Mouse (Mus musculus) urinary bladder, adult 2 months (tissue): ENCODE measurements around the gene Oxct2b. TPM values are rescaled to one million over a fixed set of nuclear protein-coding genes. Genes with fewer than 3 reads are reported as not detected.
"Not testable (repeated sequence)": the region's sequence is repeated elsewhere in the genome, so short reads cannot be mapped to it uniquely, and the experiment has no call there.

Source experiments
- DNase-seq: peaks from one replicate; pipeline ENCODE4 v3.0.0; 2022; ENCODE audit warnings: low spot score
- polyA plus RNA-seq: library from polyadenylated mRNA; depleted of rRNA; stranded (reverse); fragments of >200 nt; gene quantifications from 2 replicates; pipeline ENCODE4 v1.2.3, GENCODE M21; 2012; rRNA removed

The Oxct2b gene
- 0.21 and 0.33 TPM in 2 replicates for polyA plus RNA-seq

DNA sequence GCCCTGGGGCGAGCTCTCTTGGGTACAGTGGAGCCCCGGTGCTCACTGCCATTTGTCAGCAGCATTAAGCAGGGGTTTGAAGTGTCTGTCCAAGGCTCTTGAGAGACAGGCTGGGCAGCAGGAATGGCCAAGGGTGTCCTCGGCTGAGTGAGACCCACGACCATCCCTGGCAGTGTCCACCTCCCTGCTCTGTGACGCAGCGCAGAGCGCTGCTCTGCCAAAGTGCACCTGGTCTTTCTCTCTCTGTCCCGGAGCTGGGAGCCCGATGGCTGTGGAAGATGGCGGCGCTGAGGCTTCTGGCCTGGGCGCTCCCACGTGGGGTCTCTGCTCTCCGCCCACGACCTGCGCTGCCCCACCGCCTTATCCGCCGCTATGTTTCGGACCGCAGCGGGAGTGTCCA is at the start of gene Oxct2b:
Gene Oxct2b, plus strand, starts transcription at position 256 of the 400 bp plus-strand sequence.
- no peak for DNase-seq

- DNase-seq: no peak
Observed at GRCm38 (mm10) chr4:123068646-123069045, 47.4 kb upstream of the Oxct2b start.

DNA sequence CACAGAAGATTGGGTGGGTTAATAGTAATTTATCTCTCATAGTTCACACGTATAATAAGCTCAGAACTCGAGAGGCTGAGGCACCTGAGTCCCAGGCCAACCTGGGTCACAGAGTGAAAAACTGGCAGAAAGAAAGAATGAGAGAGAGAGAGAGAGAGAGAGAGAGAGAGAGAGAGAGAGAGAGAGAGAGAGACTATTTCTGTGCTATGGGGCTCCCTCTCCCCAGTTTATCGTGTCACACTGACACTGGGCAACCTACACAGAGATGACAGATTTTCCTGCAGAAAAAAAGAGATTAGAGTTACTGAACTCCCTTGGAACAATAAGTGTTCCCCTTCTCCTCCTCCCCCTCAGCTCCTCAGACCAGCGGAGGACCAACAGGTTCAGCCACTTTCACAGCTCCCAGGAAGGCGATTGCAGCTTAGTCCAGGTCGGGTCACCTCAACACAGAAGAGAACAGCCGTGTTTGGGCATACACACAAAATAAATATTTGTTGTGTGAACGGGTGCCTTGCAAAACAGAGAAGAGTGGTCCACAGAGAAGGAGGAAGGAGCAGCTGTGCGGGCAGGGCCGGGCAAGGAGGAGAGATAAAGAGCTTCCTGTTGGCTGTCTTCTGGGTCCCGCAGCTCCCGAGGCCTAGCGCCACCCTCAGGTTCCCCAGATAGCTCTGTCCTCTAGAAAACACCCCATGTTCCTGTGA is 44.6 kb upstream of the Oxct2b start:
- DNase-seq: no peak

- no peak for DNase-seq
Observed at GRCm38 (mm10) chr4:123076928-123077327, 39.1 kb upstream of the Oxct2b start.

DNA sequence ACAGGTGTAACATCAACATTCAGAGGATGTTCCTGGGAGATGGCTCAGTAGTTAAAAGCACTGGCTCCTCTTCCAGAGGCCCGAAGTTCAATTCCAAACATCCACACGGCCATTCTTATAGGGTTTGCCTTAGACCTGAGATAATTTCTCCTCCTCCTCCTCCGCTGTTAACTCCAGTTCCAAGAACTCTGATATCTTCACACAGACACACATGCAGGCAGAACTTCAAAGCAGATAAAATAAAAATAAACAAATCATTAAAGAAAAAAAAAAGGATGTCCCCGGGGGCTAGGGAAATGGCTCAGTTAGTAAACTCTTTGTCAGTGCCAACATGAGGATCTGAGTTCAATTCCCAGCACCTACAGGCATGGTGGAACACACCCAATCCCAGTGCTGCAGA is 37.8 kb upstream of the Oxct2b start:
- no peak for DNase-seq

DNA sequence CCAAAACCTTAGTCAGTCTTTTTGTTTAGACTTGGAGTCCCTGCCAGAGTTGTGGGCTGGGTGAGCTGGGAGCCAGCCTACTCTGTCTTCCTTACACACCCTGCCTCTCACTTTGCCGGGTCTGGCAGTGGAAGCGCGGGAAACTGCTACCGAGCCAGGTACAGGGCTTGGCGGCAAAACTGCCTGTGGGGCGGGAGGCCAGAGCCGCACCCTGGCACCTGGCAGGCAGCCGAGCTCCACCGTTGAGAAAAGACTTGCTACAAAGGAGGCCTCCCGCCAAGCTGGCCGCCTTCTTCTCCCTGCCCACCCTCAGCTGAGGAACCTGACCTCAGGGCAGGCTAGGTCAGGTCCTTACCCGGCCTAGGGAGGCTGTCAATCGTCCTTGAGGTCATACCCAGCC is 35.3 kb upstream of the Oxct2b start:
- peak; percentile 62 for DNase-seq

GRCm38 (mm10) chr4:123082283-123083163 is 33.5 kb upstream of the Oxct2b start:
- DNase-seq: no peak

- no peak for DNase-seq
Observed at GRCm38 (mm10) chr4:123083323-123083902, 32.7 kb upstream of the Oxct2b start.

DNA sequence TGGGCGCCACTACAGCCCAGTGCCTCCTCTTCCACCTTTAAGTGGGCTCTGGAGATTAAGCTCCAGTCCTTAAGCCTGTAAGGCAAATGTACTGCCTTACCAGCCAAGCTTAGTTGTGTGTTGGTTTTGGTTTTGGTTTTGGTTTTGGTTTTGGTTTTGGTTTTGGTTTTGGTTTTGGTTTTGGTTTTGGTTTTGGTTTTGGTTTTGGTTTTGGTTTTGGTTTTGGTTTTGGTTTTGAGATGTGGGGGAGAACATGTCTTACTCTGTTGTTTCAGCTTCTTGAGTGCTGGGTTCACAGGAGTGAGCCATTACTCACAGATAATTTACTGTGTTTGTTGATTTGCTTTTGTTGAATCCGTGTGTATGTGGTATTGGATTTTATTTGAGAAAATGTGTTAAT is 30.8 kb upstream of the Oxct2b start:
- no peak for DNase-seq

DNA sequence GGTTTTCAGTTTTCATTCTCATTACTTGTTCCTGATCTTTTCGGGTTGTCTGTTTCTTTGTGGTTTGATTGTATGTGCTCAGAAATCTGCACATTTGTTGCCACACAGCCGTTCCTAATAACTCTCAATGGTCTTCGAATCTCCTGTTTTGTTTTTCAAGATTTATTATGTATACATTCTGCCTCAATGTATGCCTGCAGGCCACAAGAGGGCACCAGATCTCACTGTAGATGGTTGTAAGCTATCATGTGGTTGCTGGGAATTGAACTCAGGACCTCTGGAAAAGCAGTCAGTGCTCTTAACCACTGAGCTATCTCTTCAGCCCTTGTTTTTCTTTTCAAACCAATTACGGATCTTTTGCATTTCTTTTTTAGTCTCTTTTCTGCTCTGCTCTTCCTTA is 29.7 kb upstream of the Oxct2b start:
- DNase-seq: no peak

DNA sequence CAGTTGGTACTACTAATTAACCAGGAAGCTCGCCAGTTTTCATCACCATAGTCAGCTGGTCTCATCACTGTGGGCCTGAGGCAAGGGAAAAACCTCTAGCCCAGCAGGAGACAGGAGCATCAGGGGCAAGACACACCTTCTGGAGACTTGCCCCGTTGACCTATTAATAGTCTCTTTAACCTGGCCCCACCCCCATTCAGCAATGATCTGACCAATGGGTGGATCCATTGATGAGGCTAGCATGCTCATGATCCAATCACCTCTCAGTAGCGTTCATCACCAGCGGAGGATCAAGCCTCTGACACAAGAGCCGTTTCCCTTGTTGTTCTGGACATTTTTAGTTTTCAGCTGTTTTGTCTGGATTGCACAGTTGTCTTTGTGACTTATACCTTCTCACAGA is 23.4 kb upstream of the Oxct2b start:
- no peak for DNase-seq

DNA sequence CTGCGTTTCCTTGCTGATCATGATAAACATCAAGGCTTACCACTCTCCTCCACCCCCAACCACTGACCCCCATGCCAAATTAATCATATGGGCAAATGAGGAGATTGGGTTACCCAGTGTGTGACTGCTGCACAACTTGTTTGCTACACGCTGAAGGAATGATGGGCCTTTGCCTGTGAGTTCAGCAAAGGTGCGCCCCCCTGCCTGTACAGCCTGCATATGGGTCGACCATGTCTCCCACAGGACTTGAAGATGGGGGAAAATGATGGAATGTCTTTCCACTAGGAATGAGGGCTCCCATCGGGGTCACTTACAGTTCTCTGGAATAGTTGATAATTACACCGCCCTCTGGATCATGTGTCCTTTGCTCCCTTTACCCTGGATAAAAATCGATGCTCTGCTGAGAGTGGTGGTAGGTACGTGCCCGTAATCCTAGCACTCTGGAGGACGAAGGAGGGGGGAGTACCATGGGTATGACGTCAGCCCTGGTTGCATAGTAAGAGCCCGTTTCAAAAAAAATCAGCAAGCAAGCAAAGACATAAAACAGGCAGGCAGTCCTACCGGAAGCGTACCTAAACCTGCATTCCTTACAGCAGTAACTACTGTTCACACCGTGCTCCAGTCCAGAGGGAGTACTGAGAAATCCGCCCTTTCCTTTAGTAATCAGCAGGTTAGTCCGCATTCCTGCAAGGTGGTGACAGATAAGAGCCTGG is 22.8 kb upstream of the Oxct2b start:
- DNase-seq: no peak

GRCm38 (mm10) chr4:123093869-123094268 is 22.2 kb upstream of the Oxct2b start:
- no peak for DNase-seq

DNA sequence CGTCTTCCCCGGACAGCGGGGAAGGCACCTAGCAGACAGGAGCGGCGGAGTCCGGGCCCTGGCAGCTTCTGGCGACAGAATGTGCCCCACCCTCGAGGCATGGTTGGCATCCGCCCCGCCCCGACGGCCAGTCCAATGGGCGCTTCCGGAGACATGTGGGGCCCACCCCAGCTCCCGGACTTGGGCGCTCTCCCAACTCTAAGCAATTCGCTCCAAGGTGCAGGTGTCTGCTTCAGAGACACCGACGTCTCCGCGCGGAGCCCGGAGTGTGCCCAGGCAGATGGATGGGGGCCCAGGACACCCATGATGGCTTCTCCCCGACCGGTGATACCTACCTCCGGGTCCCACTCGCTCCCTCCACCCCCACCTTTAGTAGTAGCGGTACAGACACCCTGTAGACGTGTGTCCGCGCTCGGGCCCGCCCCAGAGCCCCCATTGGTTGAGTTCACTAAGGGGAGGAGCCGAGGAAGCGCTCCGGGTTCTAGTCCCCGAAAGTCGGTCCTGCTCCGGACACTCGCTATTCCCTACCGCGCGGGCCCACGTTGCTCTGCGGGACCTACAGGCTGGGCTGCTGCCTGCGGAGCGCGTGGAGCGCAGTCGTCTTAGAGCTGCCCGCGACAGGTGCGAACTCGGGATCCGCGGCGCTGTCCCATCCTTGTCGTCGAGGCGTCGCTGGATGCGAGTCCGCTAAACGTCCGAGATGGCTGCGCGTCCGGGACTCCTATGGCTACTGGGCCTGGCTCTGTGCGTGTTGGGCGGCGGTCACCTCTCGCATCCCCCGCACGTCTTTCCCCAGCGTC is 11.2 kb upstream of the Oxct2b start, which contains the start of gene Bmp8b:
Gene Bmp8b, plus strand, starts transcription at position 515 of the 800 bp plus-strand sequence.
- no peak for DNase-seq

- DNase-seq: no peak
Observed at GRCm38 (mm10) chr4:123105451-123105790, 10.6 kb upstream of the Oxct2b start.

DNA sequence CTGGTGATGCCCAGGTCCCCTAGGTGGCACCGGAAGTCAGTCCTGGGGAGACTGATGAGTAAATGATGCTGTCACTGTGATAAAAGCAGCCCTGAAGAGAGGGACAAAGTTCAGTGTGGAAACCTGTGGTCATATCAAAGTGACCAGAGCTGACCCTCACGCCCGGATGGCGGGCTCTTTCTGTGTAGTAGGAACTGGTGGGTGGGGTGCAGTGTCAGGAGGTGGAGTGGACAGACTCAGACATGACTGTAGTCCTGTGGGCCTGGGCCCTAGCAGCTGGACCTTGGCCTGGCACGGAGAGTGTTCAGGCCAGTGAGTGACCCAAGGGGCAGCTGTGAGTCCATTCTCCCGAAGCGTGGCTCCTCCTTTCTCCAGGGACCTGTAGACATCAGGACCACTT is 10.1 kb upstream of the Oxct2b start:
- DNase-seq: not testable (repeated sequence)

- DNase-seq: no peak
Observed at GRCm38 (mm10) chr4:123106864-123107263, 9.2 kb upstream of the Oxct2b start.

GRCm38 (mm10) chr4:123108056-123108455 is 8.0 kb upstream of the Oxct2b start:
- no peak for DNase-seq

- DNase-seq: no peak
Observed at GRCm38 (mm10) chr4:123110751-123111150, 5.3 kb upstream of the Oxct2b start.

DNA sequence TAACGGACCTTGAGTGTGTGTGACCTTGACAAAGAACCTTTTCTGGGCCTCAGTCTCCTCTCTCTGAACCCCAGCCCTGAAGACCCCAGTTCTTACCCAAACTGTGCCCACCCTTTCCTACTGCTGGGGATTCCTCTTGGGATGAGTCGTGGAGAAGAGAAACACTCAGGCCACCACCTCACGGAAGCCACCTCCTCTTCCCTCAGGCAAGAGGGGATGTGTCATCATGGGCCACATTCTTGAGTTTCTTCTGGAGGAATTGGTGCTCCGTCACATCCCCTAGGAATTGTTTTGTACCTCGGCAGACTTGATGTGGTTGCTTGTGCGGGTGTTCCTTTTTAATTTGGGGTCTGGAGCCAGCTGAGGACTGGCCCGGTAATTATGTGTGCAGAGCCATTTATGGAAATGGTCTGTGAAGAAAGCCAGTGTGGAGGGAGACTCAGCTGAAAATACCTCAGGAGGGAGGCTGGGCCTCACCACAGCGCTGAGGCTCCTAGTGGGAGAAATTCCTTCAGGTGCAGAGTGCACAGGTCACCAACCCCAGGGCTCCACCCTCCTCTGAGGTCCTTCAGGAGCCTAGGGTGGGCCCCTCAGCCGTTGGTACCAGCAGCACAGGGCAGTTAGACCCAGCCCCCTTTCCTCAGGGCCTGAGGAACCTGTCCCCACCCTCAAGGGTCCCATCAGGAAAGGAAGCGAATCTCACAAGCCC is 4.6 kb upstream of the Oxct2b start:
- DNase-seq: not testable (repeated sequence)
